Mouse (Mus musculus) testis, postnatal 10 days (tissue): Measurements from ENCODE around the gene Plekha6.
"Not testable (repeated sequence)": the region's sequence is repeated elsewhere in the genome, so short reads cannot be mapped to it uniquely, and the experiment has no call there.

Source experiments
- DNase-seq: peaks from one replicate; pipeline ENCODE4 v3.0.0; 2021; ENCODE audit warnings: low spot score

Plekha6 gene

GRCm38 (mm10) chr1:133321267-133321925 is 157.4 kb downstream of the Plekha6 start, which contains the start of gene Kiss1:
TSS of gene Kiss1 (plus strand) at chr1:133321875.
- DNase-seq = peak; percentile 69

- no peak for DNase-seq
These were observed 159.3 kb downstream of the Plekha6 start for GRCm38 (mm10) chr1:133323333-133323732.

GRCm38 (mm10) chr1:133325951-133326350 is 161.9 kb downstream of the Plekha6 start:
- DNase-seq = no peak

- no peak for DNase-seq
These were observed 163.1 kb downstream of the Plekha6 start for GRCm38 (mm10) chr1:133327094-133327493.

- DNase-seq = no peak
These were observed 164.3 kb downstream of the Plekha6 start for GRCm38 (mm10) chr1:133328299-133328795.

GRCm38 (mm10) chr1:133328896-133329637 is 165.1 kb downstream of the Plekha6 start:
- no peak for DNase-seq

- no peak for DNase-seq
These were observed 165.6 kb downstream of the Plekha6 start for GRCm38 (mm10) chr1:133329638-133329964.

GRCm38 (mm10) chr1:133331142-133331541 is 167.1 kb downstream of the Plekha6 start:
- no peak for DNase-seq

- DNase-seq = no peak
These were observed 168.8 kb downstream of the Plekha6 start for GRCm38 (mm10) chr1:133332656-133333430.

- no peak for DNase-seq
These were observed 169.9 kb downstream of the Plekha6 start for GRCm38 (mm10) chr1:133333937-133334336.

GRCm38 (mm10) chr1:133340403-133340802 is 176.4 kb downstream of the Plekha6 start:
- DNase-seq = not testable (repeated sequence)

- no peak for DNase-seq
These were observed 180.3 kb downstream of the Plekha6 start for GRCm38 (mm10) chr1:133344357-133344756.

- no peak for DNase-seq
These were observed 182.5 kb downstream of the Plekha6 start for GRCm38 (mm10) chr1:133346531-133346930.

GRCm38 (mm10) chr1:133347226-133347625 is 183.2 kb downstream of the Plekha6 start:
- no peak for DNase-seq

GRCm38 (mm10) chr1:133347693-133348520 is 183.9 kb downstream of the Plekha6 start:
- DNase-seq = peak; percentile 39

GRCm38 (mm10) chr1:133350210-133350609 is 186.2 kb downstream of the Plekha6 start, which contains the start of gene Ren1:
TSS of gene Ren1 (plus strand) at chr1:133350510.
- no peak for DNase-seq

GRCm38 (mm10) chr1:133351762-133352161 is 187.8 kb downstream of the Plekha6 start:
- DNase-seq = no peak
